Mouse (Mus musculus) gastrocnemius, postnatal 4 days (tissue): Measurements from ENCODE around the gene Tmem107. TPM values are rescaled to one million over a fixed set of nuclear protein-coding genes. Genes with fewer than 3 reads are reported as not detected.
"Not testable (repeated sequence)": the region's sequence is repeated elsewhere in the genome, so short reads cannot be mapped to it uniquely, and the experiment has no call there.

Experiments used
- DNase-seq, 2 experiments: peaks; one replicate each; pipeline ENCODE4 v3.0.0; 2021 to 2022; ENCODE audit warnings: low spot score in 2 of 2, mixed read lengths in 2 of 2
- total RNA-seq, 2 experiments: library from RNA; stranded (reverse); gene quantifications; 2 replicates each; pipeline ENCODE4 v1.2.3; 2021

Gene Tmem107
- total RNA-seq, 2 experiments from 2014 or later, result 11.7 to 14.3 TPM

DNA sequence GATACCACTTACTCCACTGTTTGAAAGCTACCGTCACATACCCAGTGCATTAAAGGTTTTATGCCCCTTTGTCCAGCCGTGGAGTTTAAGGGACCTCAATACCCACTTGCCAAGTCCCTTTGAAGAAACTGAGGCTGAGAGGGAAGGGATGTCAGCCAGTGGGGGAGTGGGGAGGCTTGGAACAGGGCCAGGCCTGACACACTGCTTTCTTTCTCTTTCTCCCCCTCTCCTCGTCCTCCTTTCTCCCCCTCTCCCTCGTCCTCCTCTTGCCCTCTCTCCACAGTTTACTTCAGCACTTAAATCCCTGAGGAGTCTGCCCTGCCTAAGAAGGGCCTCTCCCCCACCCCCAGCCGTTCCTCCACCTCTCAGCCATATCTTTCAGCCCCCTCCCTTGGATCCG lies 19.8 kb downstream of the Tmem107 start:
- no peak for DNase-seq

DNA sequence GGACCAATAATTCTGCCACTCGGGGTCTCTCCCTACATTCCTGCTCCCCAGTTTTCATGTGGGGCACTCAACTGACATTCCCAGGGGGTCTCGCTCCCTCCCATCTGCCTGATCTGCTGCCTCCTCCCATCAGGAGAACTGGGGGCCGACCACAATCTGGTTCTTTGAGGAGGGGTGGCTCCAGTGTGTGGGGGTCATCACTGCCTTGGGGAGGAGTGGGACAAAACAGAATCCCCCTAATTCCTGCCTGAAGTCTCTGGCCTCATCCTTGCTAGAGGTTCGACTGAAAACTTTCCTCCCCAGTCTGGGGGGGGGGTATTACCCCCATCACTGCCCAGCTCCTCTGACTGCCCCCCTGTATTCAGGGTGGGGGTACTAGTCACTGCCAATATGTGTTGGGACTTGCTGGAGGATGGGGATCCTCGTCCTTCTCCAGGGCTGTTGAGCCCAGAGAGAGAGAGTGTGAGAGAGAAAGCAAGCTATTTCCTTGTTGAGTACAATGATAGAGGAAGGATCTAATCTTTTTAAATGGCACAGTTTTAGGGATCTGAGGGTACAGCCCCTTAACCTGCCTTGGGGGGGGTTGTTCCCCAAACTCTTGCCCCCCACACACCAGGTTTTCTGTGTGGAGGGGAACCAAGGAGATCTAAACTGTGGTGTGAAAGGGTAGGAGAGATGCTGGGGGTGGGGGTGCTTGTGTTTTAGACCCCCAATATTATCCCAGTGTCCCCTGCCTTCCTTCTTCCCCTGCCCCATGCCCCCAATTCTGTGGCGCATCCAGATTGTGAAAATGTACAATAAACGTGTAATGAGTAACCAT lies 21.2 kb downstream of the Tmem107 start:
- DNase-seq, result no peak

DNA sequence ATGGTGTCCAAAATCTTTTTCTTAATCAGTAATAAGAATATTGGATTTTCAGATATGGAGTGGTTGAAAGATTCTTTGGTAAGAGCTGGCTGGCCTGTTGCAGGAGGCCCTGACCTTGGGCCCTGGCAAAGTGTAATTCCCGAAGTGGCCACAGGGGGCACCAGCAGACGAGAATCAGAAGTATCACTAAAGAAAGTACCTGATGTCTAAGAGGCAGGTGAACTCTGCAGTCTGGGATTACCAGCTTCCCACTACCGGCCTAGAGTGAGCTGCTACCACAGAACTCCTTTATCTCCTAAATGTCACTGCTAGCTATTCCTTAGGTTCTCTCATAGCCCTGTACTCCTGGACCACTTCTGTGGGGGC lies 21.8 kb downstream of the Tmem107 start:
- DNase-seq, result peak; percentile 78 to 84

DNA sequence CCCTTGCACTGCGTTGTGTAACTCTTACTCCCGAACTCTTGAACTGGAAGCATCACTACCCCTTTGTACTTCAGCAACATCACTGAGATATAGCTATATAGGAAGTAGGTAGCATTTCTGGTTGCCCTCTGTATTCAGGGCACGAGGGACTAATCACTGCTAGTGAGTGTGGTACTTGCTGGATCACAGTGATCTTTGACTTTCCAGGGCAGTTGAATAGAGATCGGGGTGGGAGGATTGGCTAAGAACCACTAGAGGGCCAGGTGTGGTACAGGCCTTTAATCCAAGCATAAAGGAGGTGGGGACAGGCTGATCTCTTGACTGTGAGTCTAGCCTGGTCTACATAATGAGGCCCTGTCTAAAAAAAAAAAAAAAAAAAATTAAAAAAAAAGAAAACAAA lies 22.3 kb downstream of the Tmem107 start:
- no peak for DNase-seq

DNA sequence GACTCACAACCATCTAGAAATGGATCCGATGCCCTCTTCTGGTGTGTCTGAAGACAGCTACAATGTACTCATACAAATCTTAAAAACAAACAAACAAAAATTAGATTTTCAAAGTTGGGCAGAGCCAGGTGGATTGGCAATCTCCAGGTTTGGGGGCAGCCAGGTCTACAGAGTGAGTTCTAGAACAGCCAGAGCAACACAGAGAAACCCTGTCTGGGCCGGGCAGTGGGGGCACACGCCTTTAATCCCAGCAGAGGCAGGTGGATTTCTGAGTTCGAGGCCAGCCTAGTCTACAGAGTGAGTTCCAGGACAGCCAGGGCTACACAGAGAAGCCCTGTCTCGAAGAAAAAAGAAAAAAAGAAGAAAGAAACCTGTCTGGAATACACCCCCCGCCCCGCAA lies 23.2 kb downstream of the Tmem107 start:
- not testable (repeated sequence) for DNase-seq

DNA sequence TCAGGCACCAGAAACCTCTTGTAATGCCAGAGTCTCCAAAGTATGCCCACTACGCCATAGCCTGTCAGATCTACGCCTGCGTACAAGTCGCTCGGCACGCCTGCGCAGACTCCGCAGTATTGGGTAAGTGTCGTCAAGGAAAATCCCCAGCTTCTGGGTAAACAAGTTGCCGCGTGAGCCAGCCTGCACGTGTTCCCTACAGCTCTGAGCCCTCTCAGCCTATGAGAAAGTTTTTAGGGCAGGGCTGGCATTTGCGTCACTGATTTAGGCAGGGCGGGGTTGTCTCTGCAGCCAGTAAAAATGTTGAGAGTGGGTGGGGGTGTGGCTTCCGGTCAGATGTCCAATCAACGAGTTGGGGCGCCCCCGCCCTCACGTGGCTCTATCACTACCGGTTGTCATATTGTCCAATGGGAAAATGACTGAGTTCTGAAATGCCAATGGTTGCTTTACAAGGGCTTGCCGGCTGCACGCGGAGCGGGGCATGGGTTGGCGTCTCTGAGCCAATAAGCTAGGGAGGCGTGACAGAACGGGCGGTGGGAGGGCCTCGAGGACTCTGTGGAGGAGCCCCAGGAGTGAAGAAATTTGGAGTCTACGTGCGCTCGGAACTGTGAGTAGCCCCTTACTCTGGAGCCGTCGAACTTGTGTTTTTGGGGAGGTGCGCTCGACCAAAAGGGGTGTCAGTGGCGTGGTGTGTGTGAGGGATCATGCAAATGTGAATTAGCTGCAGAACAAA lies 24.3 kb downstream of the Tmem107 start, which contains the start of gene Per1:
Gene Per1 (plus strand): TSS at position 521 of the 733 bp plus-strand sequence.
- peak; percentile 87 to 98 for DNase-seq

DNA sequence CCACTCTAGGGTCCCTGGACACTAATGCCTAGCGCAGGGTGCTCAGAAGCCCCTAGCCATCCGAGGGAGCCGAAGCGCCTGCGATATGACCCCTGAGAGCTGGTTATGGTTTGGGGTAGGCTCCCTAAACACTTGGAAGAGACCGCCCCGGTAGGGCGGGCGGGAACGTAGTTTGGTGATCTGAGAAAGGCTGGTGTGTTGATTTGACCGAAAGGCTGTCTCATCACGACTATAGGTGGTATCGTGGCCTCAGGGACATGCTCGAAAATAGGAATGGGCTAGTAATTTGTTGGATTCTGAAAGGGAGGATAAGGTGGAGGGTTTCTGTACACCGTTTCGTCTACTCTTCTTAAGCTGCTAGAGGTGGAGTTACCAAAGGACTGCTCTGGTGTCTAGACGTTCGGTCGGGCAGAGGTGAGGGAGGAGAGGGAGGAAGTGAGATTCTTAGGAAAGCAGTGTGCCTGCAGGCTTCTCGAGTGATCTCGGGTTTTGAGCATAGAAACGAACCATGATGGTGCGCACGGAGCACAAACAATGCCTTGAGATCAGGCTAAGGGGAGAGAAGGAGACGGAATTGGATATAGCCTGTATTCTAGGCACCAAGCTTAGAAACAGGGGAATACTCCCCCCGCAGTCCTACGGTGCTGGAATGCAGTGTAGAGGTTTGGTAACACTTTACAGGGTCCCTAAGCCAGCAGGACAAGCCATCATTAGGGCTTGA lies 25.1 kb downstream of the Tmem107 start:
- peak in 1 of 2 experiments; percentile 39 for DNase-seq

DNA sequence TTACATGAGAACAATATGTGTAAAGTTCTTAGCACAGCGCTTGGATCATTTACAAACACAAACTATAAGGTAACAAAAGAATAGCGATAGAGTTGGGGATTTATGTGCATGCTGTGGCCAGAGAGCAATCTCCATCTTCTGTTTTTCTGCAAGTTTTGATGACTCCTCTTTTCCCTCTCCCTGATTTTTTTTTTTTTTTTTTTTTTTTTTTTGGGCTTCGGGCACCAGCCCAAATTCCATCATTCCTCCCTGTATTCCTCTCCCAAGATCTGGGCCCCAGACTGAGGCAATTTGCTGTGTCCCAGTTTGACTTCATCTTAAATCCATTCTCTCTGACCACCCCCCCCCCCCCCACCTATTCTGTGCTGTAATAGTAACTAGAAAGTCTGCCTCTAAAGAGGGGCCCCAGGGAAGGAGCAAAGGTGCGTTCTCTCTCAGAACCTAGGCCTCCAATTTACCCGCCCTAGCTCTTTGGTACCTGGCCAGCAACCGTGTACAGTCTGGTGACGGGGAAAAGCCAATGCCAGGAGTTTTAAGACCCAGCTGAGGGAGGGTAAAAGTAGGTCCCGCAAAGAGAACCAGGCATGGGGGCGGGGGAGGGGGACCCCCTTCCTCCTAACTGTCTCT lies 25.9 kb downstream of the Tmem107 start:
- no peak for DNase-seq

DNA sequence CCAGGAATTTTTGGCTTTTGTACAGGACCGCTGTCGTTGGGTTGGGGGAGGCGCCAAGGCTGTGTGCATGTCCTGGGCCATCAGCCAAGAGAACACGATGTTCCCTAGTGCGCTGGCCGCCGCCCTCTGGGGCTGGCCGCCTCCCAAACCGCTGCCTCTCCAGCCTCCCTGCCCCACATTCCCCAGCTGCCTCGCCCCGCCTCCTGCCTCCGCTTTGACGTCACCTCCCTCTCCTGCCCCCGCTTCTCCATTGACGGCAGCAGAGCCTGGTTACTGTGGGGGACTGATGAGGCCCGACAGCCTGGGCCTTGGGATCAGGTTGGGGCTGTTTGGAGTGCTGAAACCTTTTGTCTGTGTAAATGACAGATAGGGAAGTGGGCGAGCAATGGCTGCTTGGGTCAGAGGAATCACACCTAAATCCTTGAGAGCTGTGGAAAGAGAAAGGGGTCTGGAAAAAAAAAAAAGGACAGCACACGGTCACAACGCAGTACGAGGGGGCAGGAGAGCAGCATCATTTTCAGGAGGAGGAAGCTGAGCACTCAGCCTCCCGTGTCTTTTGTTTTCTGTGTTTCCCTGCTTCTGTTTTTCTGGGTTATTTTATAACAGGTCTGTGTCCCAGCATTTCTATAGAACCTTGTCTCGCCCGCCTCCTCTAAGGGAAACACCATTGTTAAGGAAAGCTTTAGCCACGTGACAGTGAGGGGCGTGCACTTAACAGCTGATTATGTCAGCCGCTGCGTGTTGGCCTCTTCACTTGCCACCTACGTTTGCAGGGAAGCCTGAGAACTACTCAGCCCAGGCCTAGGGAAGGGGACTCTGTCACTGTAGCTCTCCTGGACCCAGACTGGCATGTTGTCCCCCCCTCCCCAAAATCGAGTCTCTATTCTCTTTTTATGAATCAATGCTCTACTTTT lies 26.6 kb downstream of the Tmem107 start:
- DNase-seq, result peak; percentile 99 to 100

DNA sequence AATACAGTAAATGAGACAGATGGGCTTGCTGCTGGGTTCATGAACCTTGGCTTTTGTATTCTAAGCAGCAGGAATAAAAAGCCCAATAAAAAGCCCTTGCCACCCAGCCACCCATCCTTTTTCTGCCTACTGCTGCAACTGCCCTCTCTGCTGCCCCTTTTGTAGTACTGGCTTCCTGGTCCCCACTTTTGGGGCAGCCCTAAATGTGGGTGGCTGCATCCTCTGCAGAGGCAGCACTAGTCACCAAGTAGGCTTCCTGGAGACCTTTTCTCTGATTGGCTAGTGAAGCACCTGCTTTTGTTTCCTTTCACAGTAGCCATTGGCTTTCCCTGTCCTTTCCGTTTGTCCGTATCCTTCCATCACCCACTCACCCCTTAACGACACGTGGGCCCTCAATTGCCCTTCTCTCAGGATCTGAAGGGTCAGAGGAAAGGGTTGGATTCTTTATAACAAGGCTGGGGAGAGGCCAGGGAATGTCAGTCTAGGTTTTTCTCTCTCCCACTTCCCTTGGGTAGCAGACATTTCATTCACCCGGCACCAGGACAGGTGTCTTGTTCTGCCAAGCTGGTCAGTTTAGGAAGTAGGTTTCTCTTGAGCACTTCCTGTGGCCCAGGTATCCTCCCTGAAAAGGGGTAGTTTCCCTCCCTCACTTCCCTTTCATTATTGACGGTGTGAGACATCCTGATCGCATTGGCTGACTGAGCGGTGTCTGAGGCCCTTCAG lies 27.6 kb downstream of the Tmem107 start:
- no peak for DNase-seq

DNA sequence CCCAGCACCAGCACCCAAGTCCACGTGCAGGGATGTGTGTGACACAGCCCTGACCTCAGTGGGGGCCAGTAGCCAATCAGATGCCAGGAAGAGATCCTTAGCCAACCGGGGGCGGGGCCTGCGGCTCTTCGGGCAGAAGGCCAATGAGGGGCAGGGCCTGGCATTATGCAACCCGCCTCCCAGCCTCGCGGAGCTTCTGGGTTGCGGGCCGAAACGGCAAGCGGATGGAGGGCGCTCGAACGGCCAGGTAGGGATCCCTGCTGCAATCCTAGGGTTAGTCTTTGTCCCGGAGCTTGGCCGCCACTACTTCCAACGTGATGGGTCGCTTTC lies 28.1 kb downstream of the Tmem107 start:
- peak; percentile 86 to 93 for DNase-seq

DNA sequence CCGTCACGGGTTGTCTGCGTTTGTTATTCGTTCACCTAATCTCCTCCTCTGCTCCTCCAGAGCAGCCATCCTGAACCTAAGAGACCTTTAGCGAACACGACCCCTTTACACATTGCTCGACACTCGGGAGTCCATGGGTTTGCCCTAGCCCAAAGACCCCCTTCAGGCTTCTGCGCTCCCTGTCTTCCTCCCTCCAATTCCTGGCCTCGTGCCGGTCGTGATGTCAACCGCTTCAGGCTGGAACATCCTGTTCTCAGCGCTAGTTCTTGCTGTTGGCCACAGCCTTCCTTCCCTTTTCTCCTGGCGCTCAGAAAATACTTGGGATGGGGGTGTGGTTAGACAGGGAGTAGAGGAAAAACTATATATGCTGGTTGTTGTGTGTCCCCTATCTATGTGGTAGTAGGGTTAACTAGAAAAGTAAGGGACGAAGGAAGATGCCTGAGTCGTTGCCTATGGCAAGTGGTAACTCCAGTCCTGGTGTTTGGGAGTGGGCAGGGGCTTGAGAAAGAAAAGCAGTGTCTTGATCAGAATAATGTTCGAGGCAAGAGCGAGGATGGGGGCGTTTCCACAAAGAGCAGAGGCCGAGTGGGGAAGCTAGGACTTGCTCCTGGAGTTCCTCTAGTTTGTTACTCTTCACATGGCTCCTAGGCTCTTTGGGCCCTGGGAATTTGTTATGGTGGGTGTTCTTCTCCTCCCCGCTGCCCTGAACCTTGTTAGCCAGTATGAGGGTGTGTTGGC lies 28.7 kb downstream of the Tmem107 start:
- DNase-seq, result peak; percentile 66 to 89

DNA sequence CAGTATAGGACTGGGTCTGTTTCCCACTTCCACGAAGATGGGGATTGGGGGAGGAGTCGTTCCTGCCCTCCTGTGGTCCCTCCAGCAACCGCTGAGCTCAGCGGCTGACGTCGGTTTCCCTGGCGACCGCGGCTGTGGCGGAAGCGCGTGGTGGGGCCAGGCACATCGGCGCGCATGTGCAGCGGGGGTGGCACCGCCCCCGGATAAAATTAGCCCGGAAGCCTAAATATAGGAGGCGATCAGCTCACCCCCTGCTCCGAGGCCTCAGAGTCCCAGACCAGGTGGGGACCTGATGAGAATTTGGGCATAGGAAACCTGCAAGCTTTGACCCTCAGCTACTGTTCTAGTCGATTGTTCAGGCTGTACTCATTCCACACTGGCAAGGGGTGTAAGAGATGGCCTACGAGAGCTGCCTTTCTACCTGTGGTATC lies 29.3 kb downstream of the Tmem107 start:
- peak; percentile 84 to 91 for DNase-seq

DNA sequence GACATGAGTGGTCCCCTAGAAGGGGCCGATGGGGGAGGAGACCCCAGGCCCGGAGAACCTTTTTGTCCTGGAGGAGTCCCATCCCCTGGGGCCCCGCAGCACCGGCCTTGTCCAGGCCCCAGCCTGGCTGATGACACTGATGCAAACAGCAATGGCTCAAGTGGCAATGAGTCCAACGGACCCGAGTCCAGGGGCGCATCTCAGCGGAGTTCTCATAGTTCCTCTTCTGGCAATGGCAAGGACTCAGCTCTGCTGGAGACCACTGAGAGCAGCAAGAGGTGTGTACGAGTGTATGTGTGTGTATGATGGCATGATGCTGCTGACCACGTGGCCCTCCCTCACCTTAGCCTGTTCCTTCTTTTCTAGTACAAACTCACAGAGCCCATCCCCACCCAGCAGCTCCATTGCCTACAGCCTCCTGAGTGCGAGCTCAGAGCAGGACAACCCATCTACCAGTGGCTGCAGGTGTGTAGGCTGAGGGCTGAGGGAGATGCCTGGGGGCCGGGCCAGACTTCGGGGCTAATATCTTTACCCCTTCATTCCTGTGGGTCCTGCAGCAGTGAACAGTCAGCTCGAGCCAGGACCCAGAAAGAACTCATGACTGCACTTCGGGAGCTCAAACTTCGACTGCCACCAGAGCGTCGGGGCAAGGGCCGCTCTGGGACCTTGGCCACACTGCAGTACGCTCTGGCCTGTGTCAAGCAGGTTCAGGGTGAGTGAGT lies 30.2 kb downstream of the Tmem107 start:
- no peak for DNase-seq

DNA sequence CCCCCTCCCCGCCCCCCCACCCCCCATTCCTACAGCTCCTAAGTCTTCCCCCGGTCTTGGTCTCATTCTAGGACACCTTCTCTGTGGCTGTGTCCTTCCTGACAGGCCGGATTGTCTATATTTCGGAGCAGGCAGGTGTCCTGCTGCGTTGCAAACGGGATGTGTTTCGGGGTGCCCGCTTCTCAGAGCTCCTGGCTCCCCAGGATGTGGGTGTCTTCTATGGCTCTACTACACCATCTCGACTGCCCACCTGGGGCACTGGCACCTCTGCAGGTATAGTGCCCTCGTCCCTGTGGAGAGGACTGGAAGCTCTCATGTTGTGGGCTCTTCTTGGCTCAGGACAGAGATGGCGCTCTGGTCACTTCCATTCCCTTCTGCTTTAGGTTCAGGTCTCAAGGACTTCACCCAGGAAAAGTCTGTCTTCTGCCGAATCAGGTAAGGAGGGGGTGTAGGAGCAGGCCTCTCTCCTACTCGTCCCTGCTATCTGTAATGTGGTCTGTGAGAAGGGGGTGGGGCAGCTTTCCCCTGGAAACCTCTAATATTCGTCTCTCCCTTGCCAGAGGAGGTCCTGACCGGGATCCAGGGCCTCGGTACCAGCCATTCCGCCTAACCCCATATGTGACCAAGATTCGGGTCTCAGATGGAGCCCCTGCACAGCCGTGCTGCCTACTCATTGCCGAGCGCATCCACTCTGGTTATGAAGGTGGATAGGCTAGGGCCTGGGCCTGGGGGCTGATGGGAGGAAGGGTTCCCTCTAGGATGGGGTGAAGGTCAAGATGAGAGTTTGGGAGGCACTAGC lies 31.2 kb downstream of the Tmem107 start:
- DNase-seq, result no peak

DNA sequence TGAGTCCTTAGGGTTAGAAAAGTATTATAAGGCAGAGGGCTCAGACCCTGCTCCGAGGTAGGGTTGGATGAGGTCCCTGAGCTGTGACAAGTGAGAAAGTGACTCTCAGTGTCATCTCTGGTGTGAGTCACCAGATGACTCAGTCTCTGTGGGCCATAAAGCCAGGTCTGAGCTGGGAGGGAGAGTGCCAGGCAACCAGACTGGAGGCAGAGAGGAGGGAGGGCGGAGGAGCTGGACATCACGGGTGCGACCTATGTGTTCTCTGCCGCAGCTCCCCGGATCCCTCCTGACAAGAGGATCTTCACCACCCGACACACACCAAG lies 31.8 kb downstream of the Tmem107 start:
- DNase-seq, result no peak

DNA sequence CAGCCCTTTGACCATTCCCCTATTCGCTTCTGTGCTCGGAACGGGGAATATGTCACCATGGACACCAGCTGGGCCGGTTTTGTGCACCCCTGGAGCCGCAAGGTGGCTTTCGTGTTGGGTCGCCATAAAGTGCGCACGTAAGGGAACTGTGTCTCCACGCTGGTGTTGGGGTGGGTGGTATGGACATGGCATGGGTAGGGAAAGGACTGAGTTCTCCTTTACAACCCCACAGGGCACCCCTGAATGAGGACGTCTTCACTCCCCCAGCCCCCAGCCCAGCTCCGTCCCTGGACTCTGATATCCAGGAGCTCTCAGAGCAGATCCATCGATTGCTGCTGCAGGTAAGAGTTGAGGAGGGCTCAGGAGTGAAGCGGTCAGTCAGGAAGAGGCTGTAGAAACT lies 32.5 kb downstream of the Tmem107 start:
- peak in 1 of 2 experiments; percentile 11 for DNase-seq
